11 mouse cellular contexts compared by ENCODE assay signal in genomic region chr17:14753095-14753494, GRCm38 (mm10). TPM values are rescaled to one million over a fixed set of nuclear protein-coding genes. Genes with fewer than 3 reads are reported as not detected.
A peak's percentile ranks its signal among the peaks of the same experiment; 100 is the strongest.
DNase-seq lines count a peak whose midpoint lies in the region; ATAC-seq and TF ChIP-seq lines count a peak whose summit lies in the region.
"Had no signal": no experiment of that assay in that cellular context is flagged by ENCODE, and none has a peak within 500 bp of the region (broad histone marks: within the 10 kb centered on the region; RNA-seq: fewer than 3 reads in every experiment).

No protein-coding gene starts in this region.

- peaks cover 4% of the 10 kb centered on the region; the same call in 1 of the 2 replicates for H3K4me1 ChIP-seq in lung, postnatal 0 days (ENCODE audit: insufficient read depth, low read depth, low read length)
- no peaks in the 10 kb centered on the region for H3K4me1 ChIP-seq in midbrain, embryonic 16.5 days (ENCODE audit: control insufficient read depth, insufficient read depth, low read length)
- H3K4me1 ChIP-seq in liver, embryonic 11.5 days (replicated peaks; ENCODE audit: control insufficient read depth, insufficient read depth, low read length), result no peaks in the 10 kb centered on the region
- H3K4me1 ChIP-seq: forebrain, embryonic 10.5 days; neural tube, embryonic 12.5 days had no signal

- no peaks in the 10 kb centered on the region for H3K27me3 ChIP-seq in lung, postnatal 0 days (replicated peaks; ENCODE audit: insufficient read depth, low read length)
- no peaks in the 10 kb centered on the region for H3K27me3 ChIP-seq in midbrain, embryonic 16.5 days (ENCODE audit: control insufficient read depth, insufficient read depth, low read depth, low read length)
- H3K27me3 ChIP-seq in liver, embryonic 11.5 days (replicated peaks; ENCODE audit: control insufficient read depth, insufficient read depth, low read length), result no peaks in the 10 kb centered on the region
- H3K27me3 ChIP-seq: neural tube, embryonic 12.5 days had no signal

- no peak for TF ChIP-seq CTCF in layer of hippocampus, adult 2 months (conservative IDR thresholded peaks at IDR 0.05)
- TF ChIP-seq CTCF in lung, postnatal 0 days (IDR thresholded peaks at IDR 0.05), result no peak

- H3K9ac ChIP-seq in lung, postnatal 0 days (replicated peaks; ENCODE audit: low read depth), result no peak overlapping the region
- H3K9ac ChIP-seq in midbrain, embryonic 16.5 days (ENCODE audit: low read depth, low read length), result no peak overlapping the region
- H3K9ac ChIP-seq in liver, embryonic 11.5 days (ENCODE audit: low read depth, low read length), result no peak overlapping the region
- H3K9ac ChIP-seq: neural tube, embryonic 12.5 days had no signal

- peak; percentile 7 for DNase-seq in layer of hippocampus, adult 9-11 months
- no peak for DNase-seq in layer of hippocampus, adult 2 months (ENCODE audit: low spot score in 2 of 2)
- DNase-seq in adrenal gland, postnatal 14 days, result peak; percentile 45
- DNase-seq in heart, adult 9 months (ENCODE audit: low spot score in 2 of 2), result peak; percentile 56 to 69
- DNase-seq in lung, postnatal 0 days (ENCODE audit: low spot score), result peak; percentile 72
- DNase-seq in MN1 (ENCODE audit: low spot score), result no peak
- no peak for DNase-seq in liver, embryonic 11.5 days (ENCODE audit: low spot score)

- H3K4me3 ChIP-seq in layer of hippocampus, adult 2 months, result no peak overlapping the region
- H3K4me3 ChIP-seq in lung, postnatal 0 days (ENCODE audit: low read depth, low read length), result no peak overlapping the region
- H3K4me3 ChIP-seq in midbrain, embryonic 16.5 days (ENCODE audit: low read depth, low read length), result no peak overlapping the region
- H3K4me3 ChIP-seq in liver, embryonic 11.5 days (ENCODE audit: low read depth, low read length), result no peak overlapping the region
- H3K4me3 ChIP-seq: forebrain, embryonic 10.5 days; neural tube, embryonic 12.5 days had no signal

- peak; percentile 46 for ATAC-seq in lung, postnatal 0 days
- no peak for ATAC-seq in midbrain, embryonic 16.5 days
- ATAC-seq in liver, embryonic 11.5 days (replicated peaks; ENCODE audit: low FRiP score), result no peak

- WGBS in lung, postnatal 0 days, result 59% methylated on average over 5 of the region's 5 CpGs
- WGBS in midbrain, embryonic 16.5 days, result 91% methylated on average over 5 of the region's 5 CpGs
- WGBS in liver, embryonic 11.5 days, result 74% methylated on average over 5 of the region's 5 CpGs

- no peaks in the 10 kb centered on the region for H3K36me3 ChIP-seq in lung, postnatal 0 days (ENCODE audit: insufficient read depth, low read length)
- H3K36me3 ChIP-seq in midbrain, embryonic 16.5 days (ENCODE audit: control insufficient read depth, insufficient read depth, low read length), result no peaks in the 10 kb centered on the region
- H3K36me3 ChIP-seq in liver, embryonic 11.5 days (ENCODE audit: control insufficient read depth, insufficient read depth, low read length), result no peaks in the 10 kb centered on the region
- H3K36me3 ChIP-seq: forebrain, embryonic 10.5 days; neural tube, embryonic 12.5 days had no signal

- H3K4me2 ChIP-seq in lung, postnatal 0 days (replicated peaks; ENCODE audit: low read depth, low read length), result no peak overlapping the region
- H3K4me2 ChIP-seq in midbrain, embryonic 16.5 days (ENCODE audit: low read length), result no peak overlapping the region
- H3K4me2 ChIP-seq in liver, embryonic 11.5 days, result no peak overlapping the region
- H3K4me2 ChIP-seq: neural tube, embryonic 12.5 days had no signal

- H3K9me3 ChIP-seq in lung, postnatal 0 days (ENCODE audit: low read length), result no peaks in the 10 kb centered on the region
- H3K9me3 ChIP-seq in midbrain, embryonic 16.5 days (replicated peaks; ENCODE audit: control insufficient read depth, low read length, poor library complexity, severe bottlenecking), result no peaks in the 10 kb centered on the region
- no peaks in the 10 kb centered on the region for H3K9me3 ChIP-seq in liver, embryonic 11.5 days (ENCODE audit: control insufficient read depth, low read length)
- H3K9me3 ChIP-seq: forebrain, embryonic 10.5 days; neural tube, embryonic 12.5 days had no signal

- no peak overlapping the region for H3K27ac ChIP-seq in layer of hippocampus, adult 2 months
- no peak overlapping the region for H3K27ac ChIP-seq in lung, postnatal 0 days (ENCODE audit: low read length)
- H3K27ac ChIP-seq in midbrain, embryonic 16.5 days (ENCODE audit: low read length), result no peak overlapping the region
- no peak overlapping the region for H3K27ac ChIP-seq in liver, embryonic 11.5 days (ENCODE audit: low read depth, low read length)
- H3K27ac ChIP-seq: forebrain, embryonic 10.5 days; neural tube, embryonic 12.5 days had no signal

- peak; percentile 65 for TF ChIP-seq EP300 in lung, postnatal 0 days (IDR thresholded peaks at IDR 0.05)

RNA-seq across cellular contexts. Expression of gene Thbs2, which starts 59.1 kb away (rescaled TPM):
- total RNA-seq in layer of hippocampus, adult 2 months (2021), result 1 to 10 TPM; 3.3 to 3.6 TPM
- 6.4 and 10.5 TPM in 2 replicates for total RNA-seq in adrenal gland, postnatal 14 days (2021)
- 5.1 and 5.4 TPM in 2 replicates for polyA plus RNA-seq in lung, postnatal 0 days (2015; fragmentation: Nextera tagmentation; extraction: Ambion mirVana)
- 2.4 and 3.1 TPM in 2 replicates for polyA plus RNA-seq in midbrain, embryonic 16.5 days (2015; fragmentation: Nextera tagmentation; extraction: Ambion mirVana)
- polyA plus RNA-seq in liver, embryonic 11.5 days (2014; fragmentation: Nextera tagmentation; extraction: Ambion mirVana), result 0.78 and 1.0 TPM in 2 replicates
- total RNA-seq: MEL had no signal

Comparison
In these comparisons a context has a peak if more than half of its experiments do, and no peak if none do; other contexts are left out.
1. DNase-seq: peak in layer of hippocampus, adult 9-11 months (single experiment), adrenal gland, postnatal 14 days (single experiment), heart, adult 9 months (2 of 2) and lung, postnatal 0 days (single experiment); none in layer of hippocampus, adult 2 months (0 of 2), MN1 (single experiment) and liver, embryonic 11.5 days (single experiment).